Comparison of ENCODE assay signal across 8 mouse cellular contexts in genomic region chr1:88705050-88705449, GRCm38 (mm10). TPM values are rescaled to one million over a fixed set of nuclear protein-coding genes. Genes with fewer than 3 reads are reported as not detected.
DNase-seq lines count a peak whose midpoint lies in the region; TF ChIP-seq lines count a peak whose summit lies in the region.

No protein-coding gene starts in this region.

- H3K36me3 ChIP-seq in spleen, adult 2 months (ENCODE audit: control insufficient read depth, insufficient read depth, low read length): no peaks in the 10 kb centered on the region

- H3K4me1 ChIP-seq in spleen, adult 2 months (ENCODE audit: control insufficient read depth, insufficient read depth, insufficient read length): peaks cover 3% of the 10 kb centered on the region; the same call in 1 of the 2 replicates

- DNase-seq in gastrocnemius, postnatal 10 days: peak; percentile 21
- no peak for DNase-seq in gastrocnemius, adult 8-10 months (ENCODE audit: low spot score in 2 of 2)
- DNase-seq in spleen, adult 2 months (ENCODE audit: low read depth in 1 of 2, low spot score in 2 of 2): peak in 1 of 2 experiments; percentile 45
- DNase-seq in spleen, adult 12 weeks (ENCODE audit: low spot score): no peak
- DNase-seq in embryo, embryonic 10.5 days (ENCODE audit: low spot score): peak; percentile 64
- DNase-seq in lung, adult 18-20 months: peak; percentile 74 to 77
- DNase-seq in spleen, postnatal 4 days (ENCODE audit: low spot score in 2 of 2): peak; percentile 36 to 66
- no peak for DNase-seq in urinary bladder, adult 2 months (ENCODE audit: low spot score)

- H3K27me3 ChIP-seq in spleen, adult 2 months (ENCODE audit: control insufficient read depth, insufficient read depth, low read length): no peaks in the 10 kb centered on the region

- no peak overlapping the region for H3K4me3 ChIP-seq in spleen, adult 2 months (ENCODE audit: extremely low read depth, insufficient read depth, insufficient read length)

- no peak for TF ChIP-seq POLR2A in spleen, adult 2 months (IDR thresholded peaks at IDR 0.05; ENCODE audit: low read depth, low read length)

- TF ChIP-seq CTCF in spleen, adult 2 months (IDR thresholded peaks at IDR 0.05; ENCODE audit: extremely low read depth, insufficient read depth, insufficient read length, insufficient replicate concordance): no peak

- peak overlapping the region; percentile 17 for H3K27ac ChIP-seq in spleen, adult 2 months (ENCODE audit: insufficient read depth, low read length)

- 78% methylated on average over 6 of the region's 6 CpGs for WGBS in spleen, adult 2 months

RNA-seq across cellular contexts. Expression of gene Arl4c, which starts 3.0 kb away (rescaled TPM):
- total RNA-seq in gastrocnemius, postnatal 10 days (2021): 1 to 10 TPM; 4.4 to 6.3 TPM
- total RNA-seq in gastrocnemius, adult 8-10 months (2022): under 1 TPM; 0.11 to 0.63 (median 0.29) TPM
- 31.0 and 46.1 TPM in 2 replicates for polyA plus RNA-seq in spleen, adult 2 months (2012; rRNA removed)
- 5.2 and 6.3 TPM in 2 replicates for polyA plus RNA-seq in urinary bladder, adult 2 months (2012; rRNA removed)

Comparison
In these comparisons a context has a peak if more than half of its experiments do, and no peak if none do; other contexts are left out.
1. DNase-seq: peak in gastrocnemius, postnatal 10 days (single experiment), embryo, embryonic 10.5 days (single experiment), lung, adult 18-20 months (2 of 2) and spleen, postnatal 4 days (2 of 2); none in gastrocnemius, adult 8-10 months (0 of 2), spleen, adult 12 weeks (single experiment) and urinary bladder, adult 2 months (single experiment).